Mouse (Mus musculus) MEL (cell line): Measurements from ENCODE around the gene Foxj1. TPM values are rescaled to one million over a fixed set of nuclear protein-coding genes. Genes with fewer than 3 reads are reported as not detected.
A peak's percentile ranks its signal among the peaks of the same experiment; 100 is the strongest.

ENCODE experiments used
- DNase-seq: peaks from one replicate; pipeline ENCODE4 v3.0.0; 2011; ENCODE audit warnings: low read depth, low spot score
- H3K27ac ChIP-seq: 2 replicates; pipeline ENCODE4 v1.5.1; 2012; ENCODE audit warnings: low read depth, mild to moderate bottlenecking, control low read depth, low read length, moderate library complexity; ENCODE audit not compliant: control insufficient read depth
- H3K27me3 ChIP-seq, 2 experiments: fragments of 150-350 bp in 1 of 2; sonication (generic) in 1 of 2; 2 replicates each; pipeline ENCODE4 v1.6.1; 2012; ENCODE audit warnings: low read length in 2 of 2, mild to moderate bottlenecking in 2 of 2, improper control_type of control experiment in 1 of 2, moderate library complexity in 1 of 2; ENCODE audit not compliant: insufficient read depth in 2 of 2, control insufficient read depth in 1 of 2
- H3K36me3 ChIP-seq, 2 experiments: 2 replicates each; pipeline ENCODE4 v1.6.1; 2012 to 2014; ENCODE audit warnings: low read length in 2 of 2, improper control_type of control experiment in 1 of 2, inconsistent platforms in 1 of 2, mild to moderate bottlenecking in 1 of 2; ENCODE audit not compliant: insufficient read depth in 2 of 2, control insufficient read depth in 1 of 2
- H3K4me1 ChIP-seq, 2 experiments: fragments of 150-350 bp in 1 of 2; sonication (generic) in 1 of 2; 2 replicates each; pipeline ENCODE4 v1.6.1; 2012; ENCODE audit warnings: low read length in 2 of 2, improper control_type of control experiment in 1 of 2, mild to moderate bottlenecking in 1 of 2; ENCODE audit not compliant: insufficient read depth in 2 of 2, control insufficient read depth in 1 of 2
- H3K4me3 ChIP-seq, 2 experiments: fragments of 150-350 bp in 1 of 2; sonication (generic) in 1 of 2; 2 replicates each; pipeline ENCODE4 v1.5.1; 2012; ENCODE audit warnings: low read depth in 2 of 2, low read length in 2 of 2, mild to moderate bottlenecking in 2 of 2, moderate library complexity in 2 of 2, control low read depth in 1 of 2, improper control_type of control experiment in 1 of 2; ENCODE audit not compliant: control insufficient read depth in 1 of 2, insufficient read depth in 1 of 2
- H3K79me2 ChIP-seq: 2 replicates; pipeline ENCODE4 v1.6.1; 2012; ENCODE audit warnings: mild to moderate bottlenecking, low read length, moderate library complexity; ENCODE audit not compliant: control insufficient read depth, poor library complexity, insufficient read depth
- H3K9ac ChIP-seq: 2 replicates; pipeline ENCODE4 v1.6.1; 2012; ENCODE audit warnings: low read depth, mild to moderate bottlenecking, control low read depth, low read length, moderate library complexity; ENCODE audit not compliant: control insufficient read depth, poor library complexity, severe bottlenecking
- H3K9me3 ChIP-seq: fragments of 150-350 bp; sonication (generic); replicated peaks from 2 replicates; pipeline ENCODE4 v1.6.1; 2012; ENCODE audit warnings: mild to moderate bottlenecking, low read length, improper control_type of control experiment, moderate library complexity; ENCODE audit not compliant: insufficient read depth
- CTCF ChIP-seq, 3 experiments: IDR thresholded peaks in 2 of 3; conservative IDR thresholded peaks in 1 of 3; 2 replicates each; pipeline ENCODE4 v1.5.1; 2011 to 2012; ENCODE audit warnings: low read length in 3 of 3, low read depth in 2 of 3, mild to moderate bottlenecking in 2 of 3, improper control_type of control experiment in 1 of 3, inconsistent platforms in 1 of 3, mixed read lengths in 1 of 3, moderate library complexity in 1 of 3; ENCODE audit not compliant: control insufficient read depth in 1 of 3, insufficient read depth in 1 of 3, poor library complexity in 1 of 3, severe bottlenecking in 1 of 3
- EP300 ChIP-seq, 2 experiments: IDR thresholded peaks; 2 replicates each; pipeline ENCODE4 v1.6.1; 2011; ENCODE audit warnings: improper control_type of control experiment in 2 of 2, low read length in 2 of 2, low read depth in 1 of 2, mild to moderate bottlenecking in 1 of 2
- GATA1 ChIP-seq: IDR thresholded peaks from 2 replicates; pipeline ENCODE4 v1.6.1; 2011; ENCODE audit warnings: low read depth, low read length, improper control_type of control experiment
- HCFC1 ChIP-seq: IDR thresholded peaks from 2 replicates; pipeline ENCODE4 v1.6.1; 2012; ENCODE audit warnings: low read depth, mild to moderate bottlenecking, inconsistent platforms, low read length, improper control_type of control experiment, moderate library complexity
- JUND ChIP-seq: IDR thresholded peaks from 2 replicates; pipeline ENCODE4 v1.6.1; 2011; ENCODE audit warnings: low read depth, mild to moderate bottlenecking, improper control_type of control experiment, low read length
- MAZ ChIP-seq: IDR thresholded peaks from 2 replicates; pipeline ENCODE4 v1.6.1; 2012; ENCODE audit warnings: low read depth, mild to moderate bottlenecking, inconsistent platforms, low read length, improper control_type of control experiment
- NELFE ChIP-seq: IDR thresholded peaks from 2 replicates; pipeline ENCODE4 v1.6.1; 2011; ENCODE audit warnings: low read depth, low read length, improper control_type of control experiment
- POLR2A ChIP-seq, 2 experiments: IDR thresholded peaks; 2 replicates each; pipeline ENCODE4 v1.6.1; 2011 to 2012; ENCODE audit warnings: low read length in 2 of 2, mild to moderate bottlenecking in 2 of 2, control low read depth in 1 of 2, improper control_type of control experiment in 1 of 2, low read depth in 1 of 2, moderate library complexity in 1 of 2; ENCODE audit not compliant: control insufficient read depth in 1 of 2, insufficient read depth in 1 of 2, poor library complexity in 1 of 2
- POLR2AphosphoS2 ChIP-seq: IDR thresholded peaks from 2 replicates; pipeline ENCODE4 v1.6.1; 2011; ENCODE audit warnings: low read length, improper control_type of control experiment
- RAD21 ChIP-seq: IDR thresholded peaks from 2 replicates; pipeline ENCODE4 v1.6.1; 2011; ENCODE audit warnings: mild to moderate bottlenecking, low read depth, low read length, improper control_type of control experiment
- SIN3A ChIP-seq: IDR thresholded peaks from 2 replicates; pipeline ENCODE4 v1.6.1; 2012; ENCODE audit warnings: low read length, improper control_type of control experiment, inconsistent platforms
- SMC3 ChIP-seq: IDR thresholded peaks from 2 replicates; pipeline ENCODE4 v1.6.1; 2011; ENCODE audit warnings: low read depth, low read length, improper control_type of control experiment
- TAL1 ChIP-seq: IDR thresholded peaks from 2 replicates; pipeline ENCODE4 v1.6.1; 2012; ENCODE audit warnings: mild to moderate bottlenecking, inconsistent platforms, low read length, moderate library complexity, mixed read lengths
- TCF12 ChIP-seq: IDR thresholded peaks from 2 replicates; pipeline ENCODE4 v1.6.1; 2014; ENCODE audit warnings: low read depth, mild to moderate bottlenecking, inconsistent platforms, low read length, improper control_type of control experiment, moderate library complexity
- USF1 ChIP-seq: IDR thresholded peaks from 2 replicates; pipeline ENCODE4 v1.6.1; 2014; ENCODE audit warnings: low read depth, mild to moderate bottlenecking, inconsistent platforms, low read length, improper control_type of control experiment, moderate library complexity
- USF2 ChIP-seq, 2 experiments: IDR thresholded peaks; 2 replicates each; pipeline ENCODE4 v1.6.1; 2011 to 2012; ENCODE audit warnings: improper control_type of control experiment in 2 of 2, low read length in 2 of 2, borderline replicate concordance in 1 of 2, inconsistent platforms in 1 of 2, low read depth in 1 of 2, mild to moderate bottlenecking in 1 of 2; ENCODE audit not compliant: insufficient read depth in 1 of 2
- ZC3H11A ChIP-seq: IDR thresholded peaks from 2 replicates; pipeline ENCODE4 v1.6.1; 2012; ENCODE audit warnings: low read depth, mild to moderate bottlenecking, inconsistent platforms, low read length, improper control_type of control experiment
- ZKSCAN1 ChIP-seq: IDR thresholded peaks from 2 replicates; pipeline ENCODE4 v1.6.1; 2012; ENCODE audit warnings: low read depth, mild to moderate bottlenecking, inconsistent platforms, low read length, improper control_type of control experiment, moderate library complexity
- polyA plus RNA-seq, 2 experiments: library from polyadenylated mRNA; stranded (reverse) in 1 of 2; unstranded in 1 of 2; fragments of >175 nt in 1 of 2; fragments of >200 nt in 1 of 2; gene quantifications; 2 replicates each; pipeline versions ENCODE4 v1.2.1 to v1.2.4; 2012; ENCODE audit warnings: low replicate concordance in 2 of 2, low read depth in 1 of 2; ENCODE audit not compliant: insufficient read length in 2 of 2, insufficient read depth in 1 of 2, missing spikeins in 1 of 2
- total RNA-seq: library from RNA; depleted of rRNA; stranded (reverse); fragments of 300-350 nt; gene quantifications from 2 replicates; pipeline ENCODE4 v1.2.3, GENCODE M21; 2012

Gene Foxj1
- total and polyA plus RNA-seq, 3 experiments = 0.07 to 0.08 TPM; not detected in 1

GRCm38 (mm10) chr11:116294319-116294718 is 40.9 kb downstream of the Foxj1 start:
- Histone ChIP-seq H3K9me3 (no peaks in the 10 kb centered on the region), H3K27ac (no peak overlapping the region), H3K79me2 (no peaks in the 10 kb centered on the region), H3K36me3 (peaks cover 0 to 2% of the 10 kb centered on the region in 2 experiments; a peak in 1 of 4 replicates), H3K9ac (no peak overlapping the region), H3K4me3 (no peak overlapping the region), H3K4me1 (no peaks in the 10 kb centered on the region), H3K27me3 (no peaks in the 10 kb centered on the region)
- DNase-seq = peak; percentile 78
- TF ChIP-seq CTCF (IDR thresholded peaks at IDR 0.05 in 2 of 3, conservative IDR thresholded peaks at IDR 0.05 in 1 of 3; ENCODE audit: control insufficient read depth in 1 of 3, insufficient read depth in 1 of 3, low read depth in 2 of 3, low read length in 3 of 3, poor library complexity in 1 of 3, severe bottlenecking in 1 of 3) (peak; percentile 90 to 96 (median 92)), RAD21 (peak; percentile 86), SMC3 (peak; percentile 83), GATA1 (no peak), SIN3A (peak; percentile 34; the same call in 1 of the 2 replicates), HCFC1 (0 out of 2 replicates have a peak, but pooled peaks have one; percentile 43), MAZ (no peak), POLR2AphosphoS2 (no peak), ZC3H11A (peak; percentile 67)

- Histone ChIP-seq H3K36me3 (peaks cover 0 to 2% of the 10 kb centered on the region in 2 experiments; a peak in 1 of 4 replicates), H3K27ac (no peak overlapping the region), H3K79me2 (no peaks in the 10 kb centered on the region), H3K4me3 (no peak overlapping the region), H3K9ac (no peak overlapping the region), H3K4me1 (no peaks in the 10 kb centered on the region), H3K9me3 (no peaks in the 10 kb centered on the region), H3K27me3 (no peaks in the 10 kb centered on the region)
- TF ChIP-seq EP300 (IDR thresholded peaks at IDR 0.05; ENCODE audit: low read depth in 1 of 2, low read length in 2 of 2) (no peak), POLR2A (IDR thresholded peaks at IDR 0.05; ENCODE audit: control insufficient read depth in 1 of 2, insufficient read depth in 1 of 2, low read depth in 1 of 2, low read length in 2 of 2, poor library complexity in 1 of 2) (no peak), TCF12 (no peak), TAL1 (no peak), NELFE (no peak), POLR2AphosphoS2 (no peak), USF2 (IDR thresholded peaks at IDR 0.05; ENCODE audit: borderline replicate concordance in 1 of 2, insufficient read depth in 1 of 2, low read depth in 1 of 2, low read length in 2 of 2) (no peak), USF1 (no peak), ZKSCAN1 (no peak), JUND (no peak)
- DNase-seq = no peak
Observed at GRCm38 (mm10) chr11:116293538-116294137, 41.6 kb downstream of the Foxj1 start.
